Mouse (Mus musculus) adrenal gland, adult 18-20 months (tissue): Measurements from ENCODE around the gene Echdc3. TPM values are rescaled to one million over a fixed set of nuclear protein-coding genes. Genes with fewer than 3 reads are reported as not detected.

Source experiments
- DNase-seq, 2 experiments: peaks; one replicate each; pipeline ENCODE4 v3.0.0; 2021 to 2022; ENCODE audit warnings: low spot score in 2 of 2
- total RNA-seq, 2 experiments: library from RNA; stranded (reverse); gene quantifications; 1 replicate in 1 of 2; 2 replicates in 1 of 2; pipeline ENCODE4 v1.2.3; 2021

The Echdc3 gene
- total RNA-seq, 2 experiments from 2014 or later: 46.9 to 75.4 TPM

- no peak for DNase-seq
These were observed 33.7 kb downstream of the Echdc3 start for GRCm38 (mm10) chr2:6178901-6179748.

GRCm38 (mm10) chr2:6173013-6173412 is 39.8 kb downstream of the Echdc3 start:
- DNase-seq: no peak

- DNase-seq: no peak
These were observed 44.3 kb downstream of the Echdc3 start for GRCm38 (mm10) chr2:6168560-6168959.

- DNase-seq: peak; percentile 73
These were observed 44.8 kb downstream of the Echdc3 start for GRCm38 (mm10) chr2:6167843-6168558.

GRCm38 (mm10) chr2:6165771-6166170 is 47.1 kb downstream of the Echdc3 start:
- no peak for DNase-seq

GRCm38 (mm10) chr2:6164606-6165290 is 48.1 kb downstream of the Echdc3 start:
- DNase-seq: no peak

GRCm38 (mm10) chr2:6162366-6163040 is 50.3 kb downstream of the Echdc3 start:
- DNase-seq: no peak

- DNase-seq: no peak
These were observed 53.1 kb downstream of the Echdc3 start for GRCm38 (mm10) chr2:6159735-6160134.

GRCm38 (mm10) chr2:6159219-6159618 is 53.6 kb downstream of the Echdc3 start:
- no peak for DNase-seq

- DNase-seq: no peak
These were observed 55.2 kb downstream of the Echdc3 start for GRCm38 (mm10) chr2:6157635-6158034.

GRCm38 (mm10) chr2:6157208-6157607 is 55.6 kb downstream of the Echdc3 start:
- DNase-seq: no peak

- no peak for DNase-seq
These were observed 63.0 kb downstream of the Echdc3 start for GRCm38 (mm10) chr2:6149801-6150200.

GRCm38 (mm10) chr2:6146901-6147300 is 65.9 kb downstream of the Echdc3 start:
- no peak for DNase-seq

- DNase-seq: no peak
These were observed 66.6 kb downstream of the Echdc3 start for GRCm38 (mm10) chr2:6146257-6146656.

- no peak for DNase-seq
These were observed 67.2 kb downstream of the Echdc3 start for GRCm38 (mm10) chr2:6145611-6146010.

- DNase-seq: no peak
These were observed 69.7 kb downstream of the Echdc3 start for GRCm38 (mm10) chr2:6142915-6143654.

- no peak for DNase-seq
These were observed 72.2 kb downstream of the Echdc3 start for GRCm38 (mm10) chr2:6140572-6141161.
